Comparison of ENCODE assay signal across 20 mouse cellular contexts in genomic region chr11:43545873-43546475, GRCm38 (mm10). TPM values are rescaled to one million over a fixed set of nuclear protein-coding genes. Genes with fewer than 3 reads are reported as not detected.
DNase-seq lines count a peak whose midpoint lies in the region; ATAC-seq and TF ChIP-seq lines count a peak whose summit lies in the region.
"Had no signal": no experiment of that assay in that cellular context is flagged by ENCODE, and none has a peak within 500 bp of the region (broad histone marks: within the 10 kb centered on the region; RNA-seq: fewer than 3 reads in every experiment).

No protein-coding gene starts in this region.

- 0 out of 2 replicates have a peak overlapping the region, but pooled peaks have one; percentile 2 for H3K4me2 ChIP-seq in hindbrain, embryonic 11.5 days (replicated peaks; ENCODE audit: low read depth, low read length)
- no peak overlapping the region for H3K4me2 ChIP-seq in hindbrain, embryonic 12.5 days (replicated peaks)
- H3K4me2 ChIP-seq in CH12.LX (ENCODE audit: insufficient read depth, low read depth, poor library complexity, severe bottlenecking) = peak overlapping the region; percentile 25; the same call in 1 of the 2 replicates
- 0 out of 2 replicates have a peak overlapping the region, but pooled peaks have one; percentile 4 for H3K4me2 ChIP-seq in embryonic facial prominence, embryonic 14.5 days (ENCODE audit: low read depth, low read length)
- H3K4me2 ChIP-seq: embryonic facial prominence, embryonic 12.5 days; hindbrain, embryonic 13.5 days; neural tube, embryonic 12.5 days had no signal

- H3K4me3 ChIP-seq in hindbrain, embryonic 11.5 days (ENCODE audit: low read depth, low read length) = no peak overlapping the region
- H3K4me3 ChIP-seq in hindbrain, embryonic 12.5 days = no peak overlapping the region
- H3K4me3 ChIP-seq in CH12.LX (replicated peaks in 1 of 3; ENCODE audit: low read depth in 2 of 3, low read length in 2 of 3, poor library complexity in 1 of 3) = peak overlapping the region in 2 of 3 experiments; percentile 4 to 43
- no peak overlapping the region for H3K4me3 ChIP-seq in embryonic facial prominence, embryonic 14.5 days (ENCODE audit: low read depth, low read length)
- H3K4me3 ChIP-seq: embryonic facial prominence, embryonic 12.5 days; hindbrain, embryonic 13.5 days; neural tube, embryonic 12.5 days had no signal

- TF ChIP-seq RAD21 in CH12.LX (IDR thresholded peaks at IDR 0.05; ENCODE audit: low read depth, low read length) = no peak

- in situ Hi-C loops in CH12.LX (cut with MboI; ENCODE audit: low pct_ligation_motif_present, low pct_unique_long_range_greater_than_20kb, low sequenced_read_pairs) = no loop called here

- no peak for TF ChIP-seq EP300 in CH12.LX (IDR thresholded peaks at IDR 0.05; ENCODE audit: low read length)

- peak; percentile 45 for DNase-seq in adrenal gland, adult 2 months
- no peak for DNase-seq in adrenal gland, postnatal 4 days (ENCODE audit: low spot score in 2 of 2)
- no peak for DNase-seq in hindbrain, embryonic 11.5 days (ENCODE audit: low spot score)
- DNase-seq in CH12.LX (ENCODE audit: extremely low read depth) = no peak
- DNase-seq in embryonic facial prominence, embryonic 14.5 days (ENCODE audit: low spot score) = no peak
- DNase-seq in right cerebral cortex, postnatal 10 days (ENCODE audit: low spot score in 2 of 2) = no peak
- DNase-seq: cerebellum, postnatal 14 days; kidney, adult 9 months; layer of hippocampus, adult 9-11 months; left cerebral cortex, postnatal 4 days; thymus, adult 2 months had no signal

- H3K9me3 ChIP-seq in hindbrain, embryonic 11.5 days (ENCODE audit: control insufficient read depth, low read length) = no peaks in the 10 kb centered on the region
- H3K9me3 ChIP-seq in hindbrain, embryonic 12.5 days (replicated peaks) = no peaks in the 10 kb centered on the region
- H3K9me3 ChIP-seq in CH12.LX (replicated peaks; ENCODE audit: low read length) = no peaks in the 10 kb centered on the region
- no peaks in the 10 kb centered on the region for H3K9me3 ChIP-seq in embryonic facial prominence, embryonic 14.5 days (ENCODE audit: control insufficient read depth, low read length)
- H3K9me3 ChIP-seq: embryonic facial prominence, embryonic 12.5 days; hindbrain, embryonic 13.5 days; neural tube, embryonic 12.5 days had no signal

- no peak overlapping the region for H3K27ac ChIP-seq in hindbrain, embryonic 11.5 days (ENCODE audit: low read depth, low read length)
- H3K27ac ChIP-seq in hindbrain, embryonic 12.5 days = no peak overlapping the region
- no peak overlapping the region for H3K27ac ChIP-seq in CH12.LX (ENCODE audit: insufficient read depth, low read depth)
- H3K27ac ChIP-seq in embryonic facial prominence, embryonic 14.5 days (replicated peaks; ENCODE audit: low read depth, low read length) = no peak overlapping the region
- H3K27ac ChIP-seq: embryonic facial prominence, embryonic 12.5 days; hindbrain, embryonic 13.5 days; liver, embryonic 14.5 days; neural tube, embryonic 12.5 days had no signal

- no peaks in the 10 kb centered on the region for H3K27me3 ChIP-seq in hindbrain, embryonic 11.5 days (ENCODE audit: control insufficient read depth, insufficient read depth, low read length)
- no peaks in the 10 kb centered on the region for H3K27me3 ChIP-seq in hindbrain, embryonic 12.5 days
- H3K27me3 ChIP-seq in CH12.LX (replicated peaks) = peaks cover 7% of the 10 kb centered on the region
- no peaks in the 10 kb centered on the region for H3K27me3 ChIP-seq in embryonic facial prominence, embryonic 14.5 days (replicated peaks; ENCODE audit: control insufficient read depth, insufficient read depth, low read length)
- H3K27me3 ChIP-seq: embryonic facial prominence, embryonic 12.5 days; hindbrain, embryonic 13.5 days; neural tube, embryonic 12.5 days had no signal

- WGBS in hindbrain, embryonic 11.5 days = 53% methylated on average over 16 of the region's 16 CpGs
- 49% methylated on average over 16 of the region's 16 CpGs for WGBS in hindbrain, embryonic 12.5 days
- 44% methylated on average over 16 of the region's 16 CpGs for WGBS in embryonic facial prominence, embryonic 14.5 days

- no peaks in the 10 kb centered on the region for H3K79me2 ChIP-seq in CH12.LX (replicated peaks; ENCODE audit: control insufficient read depth, extremely low read depth, insufficient read depth, poor library complexity, severe bottlenecking)

- peaks cover 7% of the 10 kb centered on the region for H3K4me1 ChIP-seq in hindbrain, embryonic 11.5 days (replicated peaks; ENCODE audit: control insufficient read depth, insufficient read depth, low read length)
- H3K4me1 ChIP-seq in hindbrain, embryonic 12.5 days = peaks cover 29% of the 10 kb centered on the region
- 0 out of 4 replicates have a peak, but pooled peaks cover 0 to 2% of the 10 kb centered on the region in 2 experiments for H3K4me1 ChIP-seq in CH12.LX (ENCODE audit: control insufficient read depth in 1 of 2, insufficient read depth in 2 of 2)
- H3K4me1 ChIP-seq in embryonic facial prominence, embryonic 14.5 days (ENCODE audit: control insufficient read depth, insufficient read depth, low read length) = peaks cover 10% of the 10 kb centered on the region; the same call in 1 of the 2 replicates

- H3K9ac ChIP-seq in hindbrain, embryonic 11.5 days (ENCODE audit: low read depth, low read length) = no peak overlapping the region
- no peak overlapping the region for H3K9ac ChIP-seq in hindbrain, embryonic 12.5 days
- H3K9ac ChIP-seq in CH12.LX (ENCODE audit: insufficient read depth, low read depth) = no peak overlapping the region
- H3K9ac ChIP-seq in embryonic facial prominence, embryonic 14.5 days (ENCODE audit: low read depth, low read length) = no peak overlapping the region
- H3K9ac ChIP-seq: embryonic facial prominence, embryonic 12.5 days; hindbrain, embryonic 13.5 days; liver, embryonic 14.5 days; neural tube, embryonic 12.5 days had no signal

- H3K36me3 ChIP-seq in hindbrain, embryonic 11.5 days (ENCODE audit: control insufficient read depth, insufficient read depth, low read length) = peaks cover 6% of the 10 kb centered on the region; the same call in 1 of the 2 replicates
- peaks cover 9% of the 10 kb centered on the region; the same call in 1 of the 2 replicates for H3K36me3 ChIP-seq in hindbrain, embryonic 12.5 days
- H3K36me3 ChIP-seq in CH12.LX (replicated peaks in 1 of 2; ENCODE audit: control insufficient read depth in 1 of 2, insufficient read depth in 1 of 2, low read length in 1 of 2) = no peaks in the 10 kb centered on the region
- no peaks in the 10 kb centered on the region for H3K36me3 ChIP-seq in embryonic facial prominence, embryonic 14.5 days (ENCODE audit: control insufficient read depth, insufficient read depth, low read length)

- ATAC-seq in hindbrain, embryonic 11.5 days (ENCODE audit: low FRiP score) = no peak
- no peak for ATAC-seq in hindbrain, embryonic 12.5 days (ENCODE audit: low FRiP score)
- no peak for ATAC-seq in embryonic facial prominence, embryonic 14.5 days (ENCODE audit: low read depth)
- ATAC-seq in cerebellum, adult (ENCODE audit: insufficient number of reproducible peaks, low FRiP score, low TSS enrichment) = no peak

- no peak for TF ChIP-seq CTCF in CH12.LX (conservative IDR thresholded peaks at IDR 0.05 in 1 of 2, IDR thresholded peaks at IDR 0.05 in 1 of 2; ENCODE audit: low read depth in 2 of 2, low read length in 2 of 2)

- dilution Hi-C loops in CH12.LX (cut with MboI; ENCODE audit: extremely low pct_ligation_motif_present, extremely low pct_unique_long_range_greater_than_20kb, low sequenced_read_pairs) = no loop called here

- TF ChIP-seq POLR2A in CH12.LX (IDR thresholded peaks at IDR 0.05; ENCODE audit: low read depth, low read length) = no peak

TF ChIP-seq in CH12.LX, 34 proteins besides CTCF, POLR2A, EP300 and RAD21 (continues in another document):
- no peak for TF ChIP-seq POLR2AphosphoS2 (IDR thresholded peaks at IDR 0.05; ENCODE audit: low read depth, low read length)
- no peak for TF ChIP-seq MYC (IDR thresholded peaks at IDR 0.05; ENCODE audit: low read depth, low read length)
- no peak for TF ChIP-seq E2F4 (IDR thresholded peaks at IDR 0.05; ENCODE audit: insufficient replicate concordance, low read depth, low read length)
- TF ChIP-seq ELF1 (IDR thresholded peaks at IDR 0.05; ENCODE audit: low read depth, low read length) = peak; percentile 58
- no peak for TF ChIP-seq TBP (conservative IDR thresholded peaks at IDR 0.05; ENCODE audit: low read depth, low read length)
- no peak for TF ChIP-seq IRF4 (IDR thresholded peaks at IDR 0.05; ENCODE audit: low read depth, low read length)

RNA-seq across cellular contexts. Expression of gene Ccnjl, which starts 17.4 kb away (rescaled TPM):
- total RNA-seq in adrenal gland, adult 2 months (2021) = 1 to 10 TPM; 2.0 to 2.4 TPM
- polyA plus RNA-seq in adrenal gland, adult 2 months (2012; rRNA removed) = 3.1 and 3.2 TPM in 2 replicates
- 10 to 100 TPM; 10.2 to 16.2 TPM for total RNA-seq in adrenal gland, postnatal 4 days (2021)
- polyA plus RNA-seq in hindbrain, embryonic 11.5 days (2014; fragmentation: Nextera tagmentation; extraction: Ambion mirVana) = 34.2 and 37.7 TPM in 2 replicates
- 27.6 and 29.6 TPM in 2 replicates for polyA plus RNA-seq in hindbrain, embryonic 12.5 days (2016; fragmentation: Nextera tagmentation; extraction: Ambion mirVana)
- total RNA-seq in CH12.LX (2012; rRNA removed) (not detected in 2 replicates), CH12.LX (2014; rRNA removed) (not detected in 2 replicates)
- polyA plus RNA-seq in CH12.LX (2012; ENCODE audit: insufficient read length, low read depth) = not detected in 2 replicates
- 8.1 and 9.0 TPM in 2 replicates for polyA plus RNA-seq in embryonic facial prominence, embryonic 14.5 days (2014; fragmentation: Nextera tagmentation; extraction: Ambion mirVana)

RNA-seq across cellular contexts. Expression of gene 4933415A04Rik, which starts 40.9 kb away (rescaled TPM):
- under 1 TPM; 0.32 to 0.45 TPM for total RNA-seq in adrenal gland, adult 2 months (2021)
- polyA plus RNA-seq in adrenal gland, adult 2 months (2012; rRNA removed) = 0.08 and 0.23 TPM in 2 replicates
- total RNA-seq in adrenal gland, postnatal 4 days (2021) = 1 to 10 TPM; 3.7 to 4.0 TPM
- 8.5 and 10.4 TPM in 2 replicates for polyA plus RNA-seq in hindbrain, embryonic 11.5 days (2014; fragmentation: Nextera tagmentation; extraction: Ambion mirVana)
- 6.5 and 8.1 TPM in 2 replicates for polyA plus RNA-seq in hindbrain, embryonic 12.5 days (2016; fragmentation: Nextera tagmentation; extraction: Ambion mirVana)
- not detected in 2 replicates for total RNA-seq in CH12.LX (2012; rRNA removed)
- total RNA-seq in CH12.LX (2014; rRNA removed) = not detected in 2 replicates
- not detected in 2 replicates for polyA plus RNA-seq in CH12.LX (2012; ENCODE audit: insufficient read length, low read depth)
- polyA plus RNA-seq in embryonic facial prominence, embryonic 14.5 days (2014; fragmentation: Nextera tagmentation; extraction: Ambion mirVana) = 1.6 and 2.2 TPM in 2 replicates
- total RNA-seq: megakaryocyte progenitor cell, adult 5-6 weeks had no signal

RNA-seq across cellular contexts. Expression of gene Fabp6, which starts 55.4 kb away (rescaled TPM):
- not detected for total RNA-seq in adrenal gland, adult 2 months (2021)
- not detected in 2 replicates for polyA plus RNA-seq in adrenal gland, adult 2 months (2012; rRNA removed)
- total RNA-seq in adrenal gland, postnatal 4 days (2021) = not detected
- polyA plus RNA-seq in hindbrain, embryonic 11.5 days (2014; fragmentation: Nextera tagmentation; extraction: Ambion mirVana) = not detected in 2 replicates
- polyA plus RNA-seq in hindbrain, embryonic 12.5 days (2016; fragmentation: Nextera tagmentation; extraction: Ambion mirVana) = not detected in 2 replicates
- total RNA-seq in CH12.LX (2012; rRNA removed) = not detected in 2 replicates
- not detected in 2 replicates for total RNA-seq in CH12.LX (2014; rRNA removed)
- not detected in 2 replicates for polyA plus RNA-seq in CH12.LX (2012; ENCODE audit: insufficient read length, low read depth)
- not detected in 2 replicates for polyA plus RNA-seq in embryonic facial prominence, embryonic 14.5 days (2014; fragmentation: Nextera tagmentation; extraction: Ambion mirVana)
- total RNA-seq: ES-E14; left cerebral cortex, postnatal 4 days; megakaryocyte progenitor cell, adult 5-6 weeks had no signal
- polyA plus RNA-seq: embryonic facial prominence, embryonic 12.5 days; gonadal fat pad, adult 2 months; hindbrain, embryonic 13.5 days; liver, embryonic 14.5 days; neural tube, embryonic 12.5 days had no signal

Comparison
In these comparisons a context has a peak if more than half of its experiments do, and no peak if none do; other contexts are left out.
1. H3K4me3 ChIP-seq: peak in CH12.LX (2 of 3); none in hindbrain, embryonic 11.5 days (single experiment), hindbrain, embryonic 12.5 days (single experiment) and embryonic facial prominence, embryonic 14.5 days (single experiment).